In the genomic region with DNA sequence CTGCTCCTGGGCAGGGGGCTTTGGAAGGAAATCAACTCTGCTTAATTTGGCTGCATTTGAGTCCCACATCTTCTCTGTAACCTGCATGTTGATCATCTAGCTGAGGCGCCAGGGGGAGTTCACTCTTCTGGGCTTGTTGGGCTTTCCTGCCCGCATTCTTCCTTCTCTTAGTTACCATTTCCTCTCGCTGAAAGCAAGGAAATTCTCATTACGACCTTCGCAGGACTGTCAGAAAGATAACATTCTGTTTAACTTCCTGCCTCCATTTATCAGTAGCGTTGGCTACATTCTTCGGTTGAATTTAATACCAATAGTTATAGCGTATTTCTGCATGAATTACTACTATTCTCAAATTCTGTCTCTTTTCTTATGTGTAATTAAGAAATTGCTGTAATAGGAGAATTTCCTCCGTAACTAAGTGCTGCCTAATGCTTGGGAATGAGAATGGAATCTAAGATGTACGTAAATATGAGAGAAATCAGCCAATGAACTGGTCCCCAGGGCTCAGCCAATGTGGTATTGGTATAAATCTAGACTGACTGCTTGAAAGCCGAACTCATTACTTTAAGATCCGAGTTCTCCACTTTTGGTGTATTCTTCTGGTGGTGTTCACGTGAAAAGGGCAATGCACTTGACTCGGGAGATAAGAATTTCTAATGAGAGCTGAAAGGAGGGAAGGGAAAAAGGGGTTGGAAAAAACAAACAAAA, we compare ENCODE assay signal across 11 mouse cellular contexts.
A peak's percentile ranks its signal among the peaks of the same experiment; 100 is the strongest.
DNase-seq lines count a peak whose midpoint lies in the region; ATAC-seq and TF ChIP-seq lines count a peak whose summit lies in the region.
"Had no signal": no experiment of that assay in that cellular context is flagged by ENCODE, and none has a peak within 500 bp of the region (broad histone marks: within the 10 kb centered on the region; RNA-seq: fewer than 3 reads in every experiment).

No protein-coding gene starts in this region.

- H3K4me1 ChIP-seq in kidney, embryonic 14.5 days (ENCODE audit: control insufficient read depth, insufficient read depth, low read length), result peaks cover 34% of the 10 kb centered on the region
- H3K4me1 ChIP-seq in testis, adult 2 months (ENCODE audit: control insufficient read depth, insufficient read depth, low read length), result peaks cover 4% of the 10 kb centered on the region
- peaks cover 16% of the 10 kb centered on the region for H3K4me1 ChIP-seq in liver, embryonic 11.5 days (replicated peaks; ENCODE audit: control insufficient read depth, insufficient read depth, low read length)

- no peak overlapping the region for H3K4me2 ChIP-seq in kidney, embryonic 14.5 days (replicated peaks; ENCODE audit: low read depth, low read length)
- peak overlapping the region; percentile 40 for H3K4me2 ChIP-seq in liver, embryonic 11.5 days
- H3K4me2 ChIP-seq: forebrain, embryonic 13.5 days; neural tube, embryonic 12.5 days had no signal

- 0 out of 2 replicates have a peak overlapping the region, but pooled peaks have one; percentile 30 for H3K27ac ChIP-seq in kidney, embryonic 14.5 days (ENCODE audit: low read depth, low read length)
- H3K27ac ChIP-seq in testis, adult 2 months (ENCODE audit: control insufficient read depth, insufficient read depth, low read depth, low read length), result peak overlapping the region; percentile 30; the same call in 1 of the 2 replicates
- peak overlapping the region; percentile 55 for H3K27ac ChIP-seq in liver, embryonic 11.5 days (ENCODE audit: low read depth, low read length)
- H3K27ac ChIP-seq: forebrain, embryonic 13.5 days; midbrain, embryonic 10.5 days; neural tube, embryonic 12.5 days had no signal

- DNase-seq in kidney, adult 11 months, result no peak
- DNase-seq in testis, postnatal 10 days (ENCODE audit: low spot score), result no peak
- no peak for DNase-seq in liver, embryonic 11.5 days (ENCODE audit: low spot score)
- no peak for DNase-seq in adrenal gland, postnatal 4 days (ENCODE audit: low spot score in 2 of 2)
- DNase-seq in embryo, embryonic 10 days (ENCODE audit: low spot score), result no peak
- DNase-seq: kidney, postnatal 4 days had no signal

- no peaks in the 10 kb centered on the region; the same call in 1 of the 2 replicates for H3K36me3 ChIP-seq in kidney, embryonic 14.5 days (ENCODE audit: control insufficient read depth, insufficient read depth, low read length)
- H3K36me3 ChIP-seq in testis, adult 2 months (ENCODE audit: control insufficient read depth, insufficient read depth, low read length), result no peaks in the 10 kb centered on the region
- peaks cover 2% of the 10 kb centered on the region; the same call in 1 of the 2 replicates for H3K36me3 ChIP-seq in liver, embryonic 11.5 days (ENCODE audit: control insufficient read depth, insufficient read depth, low read length)
- H3K36me3 ChIP-seq: neural tube, embryonic 12.5 days had no signal

- no peak overlapping the region for H3K4me3 ChIP-seq in kidney, embryonic 14.5 days (ENCODE audit: low read length)
- no peak overlapping the region for H3K4me3 ChIP-seq in testis, adult 2 months (ENCODE audit: control insufficient read depth, low read depth, low read length)
- no peak overlapping the region for H3K4me3 ChIP-seq in liver, embryonic 11.5 days (ENCODE audit: low read depth, low read length)
- H3K4me3 ChIP-seq: forebrain, embryonic 13.5 days; midbrain, embryonic 10.5 days; neural tube, embryonic 12.5 days had no signal

- TF ChIP-seq CTCF in testis, adult 2 months (IDR thresholded peaks at IDR 0.05; ENCODE audit: control insufficient read depth, insufficient read depth, insufficient replicate concordance, low read depth, low read length), result no peak

- TF ChIP-seq POLR2A in testis, adult 2 months (IDR thresholded peaks at IDR 0.05; ENCODE audit: control insufficient read depth, low read depth, low read length), result no peak

- H3K9me3 ChIP-seq in kidney, embryonic 14.5 days (ENCODE audit: control insufficient read depth, low read length), result peaks cover 1% of the 10 kb centered on the region; the same call in 1 of the 2 replicates
- no peaks in the 10 kb centered on the region for H3K9me3 ChIP-seq in liver, embryonic 11.5 days (ENCODE audit: control insufficient read depth, low read length)
- H3K9me3 ChIP-seq: neural tube, embryonic 12.5 days had no signal

- H3K9ac ChIP-seq in kidney, embryonic 14.5 days (ENCODE audit: low read depth, low read length), result no peak overlapping the region
- no peak overlapping the region for H3K9ac ChIP-seq in liver, embryonic 11.5 days (ENCODE audit: low read depth, low read length)
- H3K9ac ChIP-seq: forebrain, embryonic 13.5 days; neural tube, embryonic 12.5 days had no signal

- H3K27me3 ChIP-seq in kidney, embryonic 14.5 days (ENCODE audit: control insufficient read depth, insufficient read depth, low read length), result no peaks in the 10 kb centered on the region
- no peaks in the 10 kb centered on the region for H3K27me3 ChIP-seq in testis, adult 2 months (ENCODE audit: control insufficient read depth, insufficient read depth, low read length)
- H3K27me3 ChIP-seq in liver, embryonic 11.5 days (replicated peaks; ENCODE audit: control insufficient read depth, insufficient read depth, low read length), result no peaks in the 10 kb centered on the region
- H3K27me3 ChIP-seq: forebrain, embryonic 13.5 days; neural tube, embryonic 12.5 days had no signal

- no peak for ATAC-seq in kidney, embryonic 14.5 days (ENCODE audit: low FRiP score, low TSS enrichment)
- no peak for ATAC-seq in liver, embryonic 11.5 days (replicated peaks; ENCODE audit: low FRiP score)
- ATAC-seq: forebrain, embryonic 13.5 days had no signal

- 59% methylated on average over 14 of the region's 14 CpGs for WGBS in kidney, embryonic 14.5 days
- WGBS in liver, embryonic 11.5 days, result 34% methylated on average over 14 of the region's 14 CpGs
